8 mouse cellular contexts compared by ENCODE assay signal in the genomic region with DNA sequence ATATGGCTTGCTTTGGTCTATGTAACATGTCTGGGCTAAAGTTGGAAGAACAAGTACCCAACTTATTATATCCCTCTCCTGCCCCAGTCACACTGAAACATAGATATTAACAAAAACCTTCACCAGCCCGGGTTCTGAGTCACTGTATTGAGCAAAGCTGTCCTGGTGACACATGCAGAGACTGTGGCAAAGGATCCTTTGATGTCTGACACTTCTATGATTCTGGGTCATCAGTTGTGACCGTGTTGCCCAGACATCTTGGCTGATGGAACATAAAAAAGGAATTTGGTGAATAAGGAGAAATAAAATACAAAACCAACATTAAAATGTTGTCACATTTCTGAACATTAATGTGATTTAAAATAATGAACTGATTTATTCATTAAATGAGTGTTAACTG.
"Had no signal": no experiment of that assay in that cellular context is flagged by ENCODE, and none has a peak within 500 bp of the region (broad histone marks: within the 10 kb centered on the region; RNA-seq: fewer than 3 reads in every experiment).

No protein-coding gene starts in this region.

- ATAC-seq: liver, embryonic 12.5 days had no signal

- DNase-seq: kidney, adult 9 months; kidney, postnatal 36 days; layer of hippocampus, postnatal 36 days; lung, embryonic 14.5 days; lung, postnatal 10 days; lung, postnatal 4 days; thymus, postnatal 4 days had no signal
